Mouse (Mus musculus) frontal cortex, adult (tissue): ENCODE results near the gene Tmem59l.
"Not testable (repeated sequence)": the region's sequence is repeated elsewhere in the genome, so short reads cannot be mapped to it uniquely, and the experiment has no call there.

Experiments used
- ATAC-seq: cut with Nextera tagmentation; 2 replicates; pipeline ENCODE4 v1.9.2; 2017; ENCODE audit warnings: mild to moderate bottlenecking, moderate library complexity, mixed read lengths; ENCODE audit not compliant: low TSS enrichment

Gene Tmem59l

GRCm38 (mm10) chr8:70486941-70487520 lies at the start of gene Tmem59l:
Gene Tmem59l, minus strand, starts transcription at chr8:70487358.
- peak; percentile 70; the same call in 1 of the 2 replicates for ATAC-seq

GRCm38 (mm10) chr8:70535701-70536100 lies 48.5 kb upstream of the Tmem59l start:
- no peak for ATAC-seq

GRCm38 (mm10) chr8:70535221-70535620 lies 48.1 kb upstream of the Tmem59l start:
- no peak for ATAC-seq

GRCm38 (mm10) chr8:70534281-70534680 lies 47.1 kb upstream of the Tmem59l start:
- no peak for ATAC-seq

- ATAC-seq: no peak
These were observed 43.2 kb upstream of the Tmem59l start for GRCm38 (mm10) chr8:70530314-70530713.

GRCm38 (mm10) chr8:70529741-70530161 lies 42.6 kb upstream of the Tmem59l start:
- peak; percentile 44 for ATAC-seq

- ATAC-seq: no peak
These were observed 42.1 kb upstream of the Tmem59l start for GRCm38 (mm10) chr8:70529299-70529698.

- no peak for ATAC-seq
These were observed 41.1 kb upstream of the Tmem59l start for GRCm38 (mm10) chr8:70528182-70528797.

GRCm38 (mm10) chr8:70527512-70528181 lies 40.5 kb upstream of the Tmem59l start, which contains the start of the genes Fkbp8 and Kxd1:
Gene Fkbp8, plus strand, starts transcription at chr8:70527724.
Gene Kxd1, minus strand, starts transcription at chr8:70527956.
- ATAC-seq: peak; percentile 86

- ATAC-seq: no peak
These were observed 40.0 kb upstream of the Tmem59l start for GRCm38 (mm10) chr8:70527111-70527511.

GRCm38 (mm10) chr8:70522592-70523403 lies 35.6 kb upstream of the Tmem59l start:
- ATAC-seq: peak; percentile 86

GRCm38 (mm10) chr8:70519606-70520005 lies 32.4 kb upstream of the Tmem59l start:
- no peak for ATAC-seq

- ATAC-seq: peak; percentile 41; the same call in 1 of the 2 replicates
These were observed 31.9 kb upstream of the Tmem59l start for GRCm38 (mm10) chr8:70519043-70519442.

- no peak for ATAC-seq
These were observed 30.9 kb upstream of the Tmem59l start for GRCm38 (mm10) chr8:70517940-70518643.

- ATAC-seq: peak; percentile 26; the same call in 1 of the 2 replicates
These were observed 26.3 kb upstream of the Tmem59l start for GRCm38 (mm10) chr8:70513441-70513840.

GRCm38 (mm10) chr8:70512253-70512903 lies 25.2 kb upstream of the Tmem59l start:
- no peak for ATAC-seq

GRCm38 (mm10) chr8:70511770-70512169 lies 24.6 kb upstream of the Tmem59l start:
- ATAC-seq: no peak

- ATAC-seq: not testable (repeated sequence)
These were observed 24.0 kb upstream of the Tmem59l start for GRCm38 (mm10) chr8:70511174-70511573.

GRCm38 (mm10) chr8:70510228-70510915 lies 23.2 kb upstream of the Tmem59l start, which contains the start of gene Uba52:
Gene Uba52, minus strand, starts transcription at chr8:70510801.
- peak; percentile 80 for ATAC-seq
